Mouse (Mus musculus): ENCODE measurements around the gene Pik3ap1. TPM values are rescaled to one million over a fixed set of nuclear protein-coding genes. Genes with fewer than 3 reads are reported as not detected.
A peak's percentile ranks its signal among the peaks of the same experiment; 100 is the strongest.

Gene Pik3ap1
- polyA plus RNA-seq, 1 experiment = 40.7 TPM

DNA sequence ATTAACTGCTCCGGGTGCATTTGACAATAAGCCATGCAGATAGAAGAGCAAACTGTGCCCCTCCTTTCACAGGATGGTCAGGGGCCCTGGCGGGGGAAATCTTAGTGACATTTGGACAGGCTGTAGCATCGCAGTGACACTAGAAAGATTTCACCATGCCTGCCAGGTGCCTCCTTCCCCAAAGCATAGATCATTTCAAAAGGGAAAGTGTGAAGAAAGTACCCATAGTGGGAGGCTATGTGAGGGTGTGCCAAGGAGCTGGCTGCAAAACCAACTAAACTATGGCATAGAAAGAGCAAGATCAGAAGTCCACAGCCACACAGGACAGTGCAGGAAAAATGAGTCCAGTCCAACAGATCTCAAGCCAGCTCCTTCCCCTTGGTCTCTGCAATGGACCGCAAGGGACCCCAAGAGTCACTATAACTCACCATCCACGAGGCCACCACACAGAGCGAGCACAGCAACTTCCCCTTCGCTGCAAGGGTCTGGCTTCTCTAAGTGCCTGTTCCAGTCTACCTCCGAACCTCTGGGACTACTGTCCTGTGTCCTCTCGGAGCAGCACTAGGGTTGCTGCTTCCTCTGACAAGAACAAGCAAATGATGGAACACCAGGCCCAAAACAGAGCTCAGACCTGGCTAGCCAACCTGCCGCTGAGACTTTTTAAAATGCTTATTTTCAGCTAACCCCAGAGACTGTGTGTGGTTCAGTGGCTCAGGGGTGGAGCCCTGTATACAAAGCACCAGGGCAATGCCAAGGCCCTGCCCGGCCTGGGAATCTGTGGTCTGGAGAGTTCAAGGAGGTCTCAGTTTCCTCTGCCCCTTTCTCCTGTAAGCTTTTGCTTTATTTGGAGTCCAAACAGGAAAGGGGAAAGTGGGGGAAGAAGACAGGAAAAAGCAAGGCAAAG is 15.1 kb downstream of the Pik3ap1 start:
- peaks cover 37% of the 10 kb centered on the region; the same call in 1 of the 2 replicates for H3K4me1 ChIP-seq (ENCODE audit: control insufficient read depth, insufficient read depth, insufficient read length)
- H3K27me3 ChIP-seq (ENCODE audit: control insufficient read depth, insufficient read depth, low read length) = no peaks in the 10 kb centered on the region
- peak overlapping the region; percentile 65 for H3K4me3 ChIP-seq (ENCODE audit: extremely low read depth, insufficient read depth, insufficient read length)
- WGBS = 24% methylated on average over 11 of the region's 11 CpGs
- H3K36me3 ChIP-seq (ENCODE audit: control insufficient read depth, insufficient read depth, low read length) = peaks cover 3% of the 10 kb centered on the region; the same call in 1 of the 2 replicates
- DNase-seq (ENCODE audit: low read depth in 1 of 2, low spot score in 2 of 2) = peak in 1 of 2 experiments; percentile 47
- H3K27ac ChIP-seq (ENCODE audit: insufficient read depth, low read length) = peak overlapping the region; percentile 91
- TF ChIP-seq CTCF (IDR thresholded peaks at IDR 0.05; ENCODE audit: extremely low read depth, insufficient read depth, insufficient read length, insufficient replicate concordance) = no peak
- no peak; the same call in 1 of the 2 replicates for TF ChIP-seq POLR2A (IDR thresholded peaks at IDR 0.05; ENCODE audit: low read depth, low read length)

DNA sequence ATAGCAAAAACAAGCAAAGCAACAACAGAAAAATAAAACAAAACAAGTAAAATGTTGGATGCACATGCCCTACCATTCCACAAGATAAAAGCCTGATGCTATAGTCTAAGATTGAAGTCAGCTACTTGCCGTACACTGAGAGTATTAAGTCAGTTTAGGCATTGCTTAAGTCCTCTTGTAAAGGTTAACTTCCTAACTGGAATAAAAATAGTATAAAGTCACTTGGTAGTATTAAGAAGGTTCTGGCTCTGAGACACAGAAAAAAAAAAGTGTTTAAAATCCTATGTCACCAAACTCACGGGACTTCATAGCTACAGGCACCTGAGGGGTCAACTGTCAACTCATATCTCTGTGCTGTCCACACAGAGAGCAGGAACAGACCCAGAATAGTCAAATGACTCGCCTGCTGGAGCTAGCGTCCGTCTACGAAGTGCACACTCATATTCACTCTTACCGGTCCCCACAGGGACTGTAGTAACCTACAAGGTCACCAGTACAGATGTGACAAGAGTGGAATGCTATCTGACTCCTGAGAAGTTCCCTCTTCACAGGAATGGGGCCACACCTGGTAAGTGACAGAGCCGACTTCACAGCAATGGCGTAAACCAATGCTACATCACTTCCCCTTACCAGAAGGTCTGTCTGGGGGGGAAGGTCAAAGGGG is 17.9 kb downstream of the Pik3ap1 start:
- Histone ChIP-seq H3K27me3 (ENCODE audit: control insufficient read depth, insufficient read depth, low read length) (no peaks in the 10 kb centered on the region), H3K4me1 (ENCODE audit: control insufficient read depth, insufficient read depth, insufficient read length) (peaks cover 30% of the 10 kb centered on the region; the same call in 1 of the 2 replicates), H3K27ac (ENCODE audit: insufficient read depth, low read length) (peak overlapping the region; percentile 23; the same call in 1 of the 2 replicates), H3K4me3 (ENCODE audit: extremely low read depth, insufficient read depth, insufficient read length) (no peak overlapping the region), H3K36me3 (ENCODE audit: control insufficient read depth, insufficient read depth, low read length) (no peaks in the 10 kb centered on the region)
- TF ChIP-seq POLR2A (IDR thresholded peaks at IDR 0.05; ENCODE audit: low read depth, low read length) = no peak
- TF ChIP-seq CTCF (IDR thresholded peaks at IDR 0.05; ENCODE audit: extremely low read depth, insufficient read depth, insufficient read length, insufficient replicate concordance) = no peak
- 49% methylated on average over 9 of the region's 9 CpGs for WGBS
- no peak for DNase-seq (ENCODE audit: low read depth in 1 of 2, low spot score in 2 of 2)

DNA sequence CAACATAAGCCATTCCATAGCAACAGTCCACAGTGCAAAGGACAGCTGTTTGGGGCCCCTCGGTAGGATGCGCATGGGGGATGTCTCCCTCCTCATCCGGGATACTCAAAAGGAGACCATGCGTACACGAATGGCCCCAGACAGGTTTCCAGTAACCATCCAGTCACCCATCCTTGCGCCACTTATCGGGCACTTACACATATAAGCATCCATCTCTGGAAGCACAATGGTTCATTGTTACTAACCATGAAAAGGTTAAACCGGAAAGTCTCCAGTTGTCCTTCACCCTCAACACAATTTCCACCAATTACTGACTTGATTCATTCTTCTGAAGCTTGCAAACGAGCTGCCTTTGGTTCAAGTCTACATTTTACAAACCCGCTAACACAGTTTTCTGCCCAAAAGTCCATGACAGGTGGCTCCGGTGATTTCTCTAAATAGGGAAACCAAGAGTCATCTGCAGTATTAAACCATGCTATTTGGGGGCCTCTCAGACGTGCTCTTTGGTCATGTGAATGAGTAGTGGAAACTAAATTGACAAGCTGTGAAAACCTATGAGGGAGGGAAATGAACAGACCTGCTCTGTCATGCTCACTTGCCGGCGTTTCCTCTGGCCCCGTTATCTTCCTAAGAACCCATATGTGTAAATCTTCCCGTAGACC is 18.6 kb downstream of the Pik3ap1 start:
- Histone ChIP-seq H3K27me3 (ENCODE audit: control insufficient read depth, insufficient read depth, low read length) (no peaks in the 10 kb centered on the region), H3K4me1 (ENCODE audit: control insufficient read depth, insufficient read depth, insufficient read length) (peaks cover 25% of the 10 kb centered on the region; the same call in 1 of the 2 replicates), H3K27ac (ENCODE audit: insufficient read depth, low read length) (peak overlapping the region; percentile 58), H3K36me3 (ENCODE audit: control insufficient read depth, insufficient read depth, low read length) (0 out of 2 replicates have a peak, but pooled peaks cover 2% of the 10 kb centered on the region), H3K4me3 (ENCODE audit: extremely low read depth, insufficient read depth, insufficient read length) (no peak overlapping the region)
- peak in 1 of 2 experiments; percentile 68 for DNase-seq (ENCODE audit: low read depth in 1 of 2, low spot score in 2 of 2)
- TF ChIP-seq CTCF (IDR thresholded peaks at IDR 0.05; ENCODE audit: extremely low read depth, insufficient read depth, insufficient read length, insufficient replicate concordance) (no peak), POLR2A (IDR thresholded peaks at IDR 0.05; ENCODE audit: low read depth, low read length) (no peak)
- WGBS = 66% methylated on average over 16 of the region's 16 CpGs

DNA sequence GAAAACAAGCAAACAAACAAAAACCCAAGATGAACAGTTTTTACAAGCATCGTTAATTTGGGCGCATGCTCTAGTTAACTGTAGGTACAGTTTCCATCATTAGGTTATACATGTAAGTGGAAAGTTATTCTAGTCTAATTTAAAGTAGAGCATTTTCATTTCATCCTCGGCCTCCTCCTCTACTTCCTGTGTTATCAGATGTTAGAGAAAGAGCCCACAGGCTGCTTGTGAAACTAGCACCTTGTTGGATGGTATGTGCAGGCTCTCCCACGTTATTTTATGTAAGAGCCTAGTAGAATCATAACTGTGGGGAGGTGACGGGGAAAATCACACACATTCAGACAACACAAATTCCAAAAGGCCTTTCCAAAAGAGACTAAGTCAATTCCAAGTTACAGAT is 19.3 kb downstream of the Pik3ap1 start:
- TF ChIP-seq CTCF (IDR thresholded peaks at IDR 0.05; ENCODE audit: extremely low read depth, insufficient read depth, insufficient read length, insufficient replicate concordance) (no peak), POLR2A (IDR thresholded peaks at IDR 0.05; ENCODE audit: low read depth, low read length) (no peak)
- no peak overlapping the region for H3K4me3 ChIP-seq (ENCODE audit: extremely low read depth, insufficient read depth, insufficient read length)
- 0 out of 2 replicates have a peak, but pooled peaks cover 2% of the 10 kb centered on the region for H3K36me3 ChIP-seq (ENCODE audit: control insufficient read depth, insufficient read depth, low read length)
- peak overlapping the region; percentile 58 for H3K27ac ChIP-seq (ENCODE audit: insufficient read depth, low read length)
- WGBS = 35% methylated on average over 5 of the region's 5 CpGs
- DNase-seq (ENCODE audit: low read depth in 1 of 2, low spot score in 2 of 2) = no peak
- no peaks in the 10 kb centered on the region for H3K27me3 ChIP-seq (ENCODE audit: control insufficient read depth, insufficient read depth, low read length)
- H3K4me1 ChIP-seq (ENCODE audit: control insufficient read depth, insufficient read depth, insufficient read length) = peaks cover 22% of the 10 kb centered on the region; the same call in 1 of the 2 replicates

DNA sequence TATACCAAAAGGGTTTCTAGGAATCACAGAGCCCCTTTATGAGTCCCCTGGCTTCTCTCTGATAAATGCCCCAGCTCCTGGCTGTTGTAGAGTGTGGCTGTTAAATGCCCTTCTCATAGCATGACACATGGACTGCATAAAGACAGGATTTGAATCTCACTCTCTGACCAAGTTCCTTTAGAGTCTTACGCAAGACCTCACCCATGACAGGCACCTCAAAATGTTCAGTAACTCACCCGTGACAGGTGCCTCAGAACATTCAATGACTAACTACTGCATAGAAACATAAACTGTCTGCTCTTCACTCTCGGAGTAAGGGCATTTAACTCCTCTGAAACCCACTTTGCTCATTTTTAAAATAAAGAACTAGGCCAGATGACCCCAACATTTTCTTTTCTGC is 20.4 kb downstream of the Pik3ap1 start:
- Histone ChIP-seq H3K4me3 (ENCODE audit: extremely low read depth, insufficient read depth, insufficient read length) (no peak overlapping the region), H3K27ac (ENCODE audit: insufficient read depth, low read length) (peak overlapping the region; percentile 33; the same call in 1 of the 2 replicates), H3K27me3 (ENCODE audit: control insufficient read depth, insufficient read depth, low read length) (no peaks in the 10 kb centered on the region), H3K4me1 (ENCODE audit: control insufficient read depth, insufficient read depth, insufficient read length) (peaks cover 17% of the 10 kb centered on the region; the same call in 1 of the 2 replicates), H3K36me3 (ENCODE audit: control insufficient read depth, insufficient read depth, low read length) (peaks cover 2% of the 10 kb centered on the region; the same call in 1 of the 2 replicates)
- WGBS = 47% methylated on average over 3 of the region's 3 CpGs
- peak in 1 of 2 experiments; percentile 53 for DNase-seq (ENCODE audit: low read depth in 1 of 2, low spot score in 2 of 2)
- TF ChIP-seq CTCF (IDR thresholded peaks at IDR 0.05; ENCODE audit: extremely low read depth, insufficient read depth, insufficient read length, insufficient replicate concordance) (no peak), POLR2A (IDR thresholded peaks at IDR 0.05; ENCODE audit: low read depth, low read length) (no peak)

DNA sequence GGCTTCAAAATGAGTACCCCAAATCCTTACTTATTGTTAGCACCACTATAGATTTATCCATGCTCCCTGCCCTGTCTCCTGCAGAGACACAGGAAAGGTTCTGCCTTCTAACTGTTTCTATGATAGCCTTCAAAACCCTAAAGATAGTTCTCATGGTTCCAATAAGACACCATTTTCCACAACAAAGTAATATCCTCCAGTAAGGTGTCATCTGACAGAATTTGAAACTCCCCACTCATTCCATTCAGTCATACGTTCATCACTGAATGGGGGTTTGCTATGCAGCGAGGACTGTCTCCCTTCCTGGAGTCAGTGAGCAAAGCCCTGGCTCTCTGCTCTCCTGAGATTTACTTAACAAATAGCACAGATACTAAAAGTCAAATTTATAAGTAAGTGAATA is 21.9 kb downstream of the Pik3ap1 start:
- no peak overlapping the region for H3K27ac ChIP-seq (ENCODE audit: insufficient read depth, low read length)
- H3K4me3 ChIP-seq (ENCODE audit: extremely low read depth, insufficient read depth, insufficient read length) = no peak overlapping the region
- WGBS = 85% methylated on average over 2 of the region's 2 CpGs
- no peak for DNase-seq (ENCODE audit: low read depth in 1 of 2, low spot score in 2 of 2)
- H3K27me3 ChIP-seq (ENCODE audit: control insufficient read depth, insufficient read depth, low read length) = no peaks in the 10 kb centered on the region
- H3K36me3 ChIP-seq (ENCODE audit: control insufficient read depth, insufficient read depth, low read length) = peaks cover 4% of the 10 kb centered on the region; the same call in 1 of the 2 replicates
- TF ChIP-seq POLR2A (IDR thresholded peaks at IDR 0.05; ENCODE audit: low read depth, low read length) (no peak), CTCF (IDR thresholded peaks at IDR 0.05; ENCODE audit: extremely low read depth, insufficient read depth, insufficient read length, insufficient replicate concordance) (no peak)
- H3K4me1 ChIP-seq (ENCODE audit: control insufficient read depth, insufficient read depth, insufficient read length) = peaks cover 14% of the 10 kb centered on the region; the same call in 1 of the 2 replicates

Measured in spleen, adult 2 months (tissue).